26 mouse cellular contexts compared by ENCODE assay signal in genomic region chr6:127578316-127578715, GRCm38 (mm10). TPM values are rescaled to one million over a fixed set of nuclear protein-coding genes. Genes with fewer than 3 reads are reported as not detected.
DNase-seq lines count a peak whose midpoint lies in the region; ATAC-seq lines count a peak whose summit lies in the region.
"Had no signal": no experiment of that assay in that cellular context is flagged by ENCODE, and none has a peak within 500 bp of the region (broad histone marks: within the 10 kb centered on the region; RNA-seq: fewer than 3 reads in every experiment).

No protein-coding gene starts in this region.

- 0 out of 2 replicates have a peak, but pooled peaks have one; percentile 10 for ATAC-seq in kidney, embryonic 16.5 days (ENCODE audit: low FRiP score, low TSS enrichment)
- ATAC-seq in liver, embryonic 13.5 days (ENCODE audit: low read depth), result no peak
- ATAC-seq: intestine, embryonic 16.5 days had no signal

- no peak overlapping the region for H3K4me3 ChIP-seq in kidney, embryonic 16.5 days (ENCODE audit: low read length)
- 0 out of 2 replicates have a peak overlapping the region, but pooled peaks have one; percentile 12 for H3K4me3 ChIP-seq in liver, embryonic 13.5 days (replicated peaks)
- H3K4me3 ChIP-seq: forebrain, embryonic 12.5 days; heart, embryonic 12.5 days; hindbrain, embryonic 10.5 days; layer of hippocampus, adult 2 months; limb, embryonic 13.5 days; midbrain, embryonic 12.5 days; stomach, embryonic 15.5 days had no signal

- H3K9ac ChIP-seq in kidney, embryonic 16.5 days (replicated peaks; ENCODE audit: low read length), result no peak overlapping the region
- H3K9ac ChIP-seq in liver, embryonic 13.5 days, result 0 out of 2 replicates have a peak overlapping the region, but pooled peaks have one; percentile 47
- H3K9ac ChIP-seq: forebrain, embryonic 12.5 days; heart, embryonic 12.5 days; limb, embryonic 13.5 days; midbrain, embryonic 12.5 days; stomach, embryonic 15.5 days had no signal

- no peaks in the 10 kb centered on the region for H3K9me3 ChIP-seq in kidney, embryonic 16.5 days (ENCODE audit: low read length)
- no peaks in the 10 kb centered on the region for H3K9me3 ChIP-seq in liver, embryonic 13.5 days (replicated peaks)
- H3K9me3 ChIP-seq: forebrain, embryonic 12.5 days; heart, embryonic 12.5 days; hindbrain, embryonic 10.5 days; limb, embryonic 13.5 days; midbrain, embryonic 12.5 days; stomach, embryonic 15.5 days had no signal

- H3K4me2 ChIP-seq in kidney, embryonic 16.5 days (replicated peaks; ENCODE audit: low read depth, low read length), result no peak overlapping the region
- peak overlapping the region; percentile 15 for H3K4me2 ChIP-seq in liver, embryonic 13.5 days
- H3K4me2 ChIP-seq: forebrain, embryonic 12.5 days; heart, embryonic 12.5 days; limb, embryonic 13.5 days; midbrain, embryonic 12.5 days; stomach, embryonic 15.5 days had no signal

- DNase-seq in adrenal gland, adult 2 months, result peak; percentile 64
- no peak for DNase-seq in adrenal gland, postnatal 4 days (ENCODE audit: low spot score in 2 of 2)
- DNase-seq in kidney, postnatal 25 days, result no peak
- DNase-seq in adrenal gland, postnatal 10 days, result peak; percentile 54
- no peak for DNase-seq in liver, embryonic 13.5 days
- DNase-seq in Muller cell, postnatal 12 days (ENCODE audit: inconsistent ontology term), result no peak
- no peak for DNase-seq in layer of hippocampus, postnatal 36 days
- DNase-seq: cerebellum, adult 11-12 months; cerebellum, postnatal 14 days; gastrocnemius, postnatal 25 days; heart, adult 18-20 months; heart, postnatal 10 days; lung, adult 2 months; lung, postnatal 14 days; retina, postnatal 1 day; thymus, postnatal 25 days had no signal

- WGBS in kidney, embryonic 16.5 days, result 24% methylated on average over 7 of the region's 7 CpGs
- WGBS in liver, embryonic 13.5 days (ENCODE audit: insufficient replicate concordance), result 54% methylated on average over 7 of the region's 7 CpGs

- peaks cover 30% of the 10 kb centered on the region for H3K4me1 ChIP-seq in kidney, embryonic 16.5 days (ENCODE audit: insufficient read depth, low read length)
- H3K4me1 ChIP-seq in liver, embryonic 13.5 days (replicated peaks), result peaks cover 63% of the 10 kb centered on the region

- no peak overlapping the region for H3K27ac ChIP-seq in kidney, embryonic 16.5 days (ENCODE audit: low read length)
- 0 out of 2 replicates have a peak overlapping the region, but pooled peaks have one; percentile 75 for H3K27ac ChIP-seq in liver, embryonic 13.5 days
- H3K27ac ChIP-seq: forebrain, embryonic 12.5 days; hindbrain, embryonic 10.5 days; hindbrain, postnatal 0 days; layer of hippocampus, adult 2 months; limb, embryonic 13.5 days; midbrain, embryonic 12.5 days; stomach, embryonic 15.5 days had no signal

- no peaks in the 10 kb centered on the region for H3K27me3 ChIP-seq in kidney, embryonic 16.5 days (ENCODE audit: insufficient read depth, low read length)
- H3K27me3 ChIP-seq in liver, embryonic 13.5 days, result no peaks in the 10 kb centered on the region
- H3K27me3 ChIP-seq: forebrain, embryonic 12.5 days; heart, embryonic 12.5 days; stomach, embryonic 15.5 days had no signal

- H3K36me3 ChIP-seq in kidney, embryonic 16.5 days (ENCODE audit: insufficient read depth, low read length), result no peaks in the 10 kb centered on the region
- no peaks in the 10 kb centered on the region for H3K36me3 ChIP-seq in liver, embryonic 13.5 days
- H3K36me3 ChIP-seq: forebrain, embryonic 12.5 days; heart, embryonic 12.5 days; hindbrain, embryonic 10.5 days; limb, embryonic 13.5 days; midbrain, embryonic 12.5 days; stomach, embryonic 15.5 days had no signal

RNA-seq across cellular contexts. Expression of gene Cracr2a, which starts 17.2 kb away (rescaled TPM):
- 1 to 10 TPM; 1.9 to 3.0 TPM for total RNA-seq in adrenal gland, adult 2 months (2021)
- 0.66 and 1.0 TPM in 2 replicates for polyA plus RNA-seq in adrenal gland, adult 2 months (2012; rRNA removed)
- total RNA-seq in adrenal gland, postnatal 4 days (2021), result 1 to 10 TPM; 3.9 to 4.3 TPM
- polyA plus RNA-seq in kidney, embryonic 16.5 days (2015; fragmentation: Nextera tagmentation; extraction: Ambion mirVana), result 1.8 and 2.0 TPM in 2 replicates
- 1 to 10 TPM; 1.7 to 3.2 TPM for total RNA-seq in adrenal gland, postnatal 10 days (2021)
- 0.79 and 0.88 TPM in 2 replicates for polyA plus RNA-seq in liver, embryonic 13.5 days (2015; fragmentation: Nextera tagmentation; extraction: Ambion mirVana)
- total RNA-seq in layer of hippocampus, postnatal 36 days (2021), result 1 to 10 TPM; 1.8 to 2.6 TPM

Comparison
In these comparisons a context has a peak if more than half of its experiments do, and no peak if none do; other contexts are left out.
1. DNase-seq: peak in adrenal gland, adult 2 months (single experiment) and adrenal gland, postnatal 10 days (single experiment); none in adrenal gland, postnatal 4 days (0 of 2), kidney, postnatal 25 days (0 of 2), liver, embryonic 13.5 days (single experiment), Muller cell, postnatal 12 days (single experiment) and layer of hippocampus, postnatal 36 days (0 of 2).